Mouse (Mus musculus): ENCODE measurements at regions not wholly inside any gene's neighbourhood (a gene's known extent, or its start where the extent isn't known, plus 50 kb on each side); places are given as distances from the start of the nearest gene placed in this dataset.
"Not testable (repeated sequence)": the region's sequence is repeated elsewhere in the genome, so short reads cannot be mapped to it uniquely, and the experiment has no call there.

DNA sequence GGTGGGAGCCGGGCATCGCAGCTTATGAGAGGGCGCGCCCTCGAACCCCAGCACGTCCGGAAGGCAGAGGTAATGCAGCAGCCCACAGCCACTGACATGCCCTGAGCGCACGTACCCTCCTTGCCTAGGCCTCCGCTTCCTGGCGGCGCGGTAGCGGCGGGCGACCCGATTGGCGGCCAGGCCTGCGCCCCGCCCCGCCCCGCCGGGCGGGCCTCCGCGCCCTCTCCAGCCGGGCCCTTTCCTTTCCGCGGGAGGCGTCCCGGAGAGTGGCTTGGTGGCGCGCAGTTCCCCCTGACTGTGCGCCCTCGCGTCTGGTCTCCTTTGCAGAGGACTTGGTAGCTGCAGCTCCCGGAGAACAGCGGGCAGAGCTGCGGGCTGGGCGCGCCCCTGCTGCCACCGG is 461.1 kb downstream of the Gm21863 start:
- not testable (repeated sequence) for DNase-seq (ENCODE audit: low spot score)

DNA sequence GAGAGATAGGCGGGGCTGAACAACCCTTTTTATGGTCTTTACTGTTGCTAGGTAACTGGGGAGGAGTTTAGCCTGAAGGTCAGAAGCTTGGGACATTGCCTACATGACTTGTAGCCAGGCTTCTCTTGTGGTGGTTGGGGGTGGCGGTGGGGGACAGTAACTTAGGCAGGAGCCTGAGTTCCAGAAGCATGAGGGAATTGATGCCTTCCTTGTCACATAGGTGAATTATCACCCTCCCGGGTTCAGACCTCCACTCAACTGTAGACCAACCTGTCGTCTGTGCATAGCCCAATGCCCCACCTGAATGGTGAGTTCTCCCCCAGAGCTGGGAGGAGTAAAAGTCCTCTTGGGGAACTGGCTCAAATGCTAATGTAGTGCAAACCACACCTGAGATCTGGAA is 472.1 kb downstream of the Gm21863 start:
- DNase-seq (ENCODE audit: low spot score): not testable (repeated sequence)

DNA sequence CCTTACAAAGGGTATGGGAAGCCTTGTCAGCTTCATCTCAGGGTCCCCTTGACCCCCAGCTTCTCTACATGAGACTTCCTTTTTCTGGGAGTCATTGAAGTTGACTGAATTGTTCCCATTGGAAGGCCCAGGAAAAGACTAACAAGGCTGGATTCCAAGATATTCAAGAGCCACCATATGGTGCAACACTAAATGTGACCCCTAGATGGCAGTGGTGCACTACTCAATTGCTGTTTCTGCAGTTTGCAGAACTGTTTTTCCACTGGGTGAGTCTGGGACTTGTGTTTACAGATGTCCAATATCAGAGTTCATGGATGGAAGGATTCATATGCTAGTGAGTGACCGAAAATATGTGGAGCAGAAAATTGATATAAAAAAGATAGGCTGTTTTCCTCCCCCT is 510.3 kb downstream of the Gm21863 start:
- peak; percentile 4 for DNase-seq (ENCODE audit: low spot score)
